Mouse (Mus musculus) forebrain, embryonic 11.5 days (tissue): ENCODE data around the gene Stau1. TPM values are rescaled to one million over a fixed set of nuclear protein-coding genes. Genes with fewer than 3 reads are reported as not detected.

Experiments used
- ATAC-seq: fragments of 200-750 bp; cut with Nextera tagmentation; replicated peaks from 2 replicates; pipeline ENCODE4 v1.8.0; 2017; ENCODE audit warnings: moderate TSS enrichment; ENCODE audit not compliant: low FRiP score
- DNase-seq: peaks from one replicate; pipeline ENCODE4 v3.0.0-alpha.2; 2017; ENCODE audit warnings: low spot score
- H3K27ac ChIP-seq: fragments of 300-500 bp; sonication (generic); 2 replicates; pipeline ENCODE4 v1.5.1; 2014; ENCODE audit warnings: low read depth, low read length
- H3K27me3 ChIP-seq: fragments of 300-500 bp; sonication (generic); 2 replicates; pipeline ENCODE4 v1.6.1; 2014; ENCODE audit warnings: mild to moderate bottlenecking, low read length, mixed read lengths; ENCODE audit not compliant: control insufficient read depth, insufficient read depth
- H3K36me3 ChIP-seq: fragments of 300-500 bp; sonication (generic); 2 replicates; pipeline ENCODE4 v1.6.1; 2014; ENCODE audit warnings: mild to moderate bottlenecking, low read length, moderate library complexity, mixed read lengths; ENCODE audit not compliant: control insufficient read depth, insufficient read depth
- H3K4me1 ChIP-seq: fragments of 300-500 bp; sonication (generic); replicated peaks from 2 replicates; pipeline ENCODE4 v1.6.1; 2014; ENCODE audit warnings: low read length, mixed read lengths; ENCODE audit not compliant: control insufficient read depth, insufficient read depth
- H3K4me2 ChIP-seq: fragments of 300-500 bp; sonication (generic); 2 replicates; pipeline ENCODE4 v1.6.1; 2014; ENCODE audit warnings: low read depth, mild to moderate bottlenecking, low read length, moderate library complexity, mixed read lengths; ENCODE audit not compliant: severe bottlenecking
- H3K4me3 ChIP-seq: fragments of 300-500 bp; sonication (generic); 2 replicates; pipeline ENCODE4 v1.5.1; 2014; ENCODE audit warnings: low read depth, low read length
- H3K9ac ChIP-seq: fragments of 300-500 bp; sonication (generic); 2 replicates; pipeline ENCODE4 v1.6.1; 2014; ENCODE audit warnings: low read length
- H3K9me3 ChIP-seq: fragments of 300-500 bp; sonication (generic); 2 replicates; pipeline ENCODE4 v1.6.1; 2016; ENCODE audit warnings: low read length, mixed read lengths; ENCODE audit not compliant: control insufficient read depth
- WGBS: fragments of 180-500 bp; shearing (Covaris S2); extraction: QIAGEN DNeasy Blood & Tissue Kit; methylation state at CpG from one replicate; pipeline ENCODE4 v1.1.7; 2014; 5-methylcytosine and 5-hydroxymethylcytosine counted together
- polyA plus RNA-seq: library from polyadenylated mRNA; unstranded; fragments of >200 nt; fragmentation: Nextera tagmentation; extraction: Ambion mirVana; gene quantifications from 2 replicates; pipeline ENCODE4 v1.2.1, GENCODE M21; 2014

Stau1 gene
- polyA plus RNA-seq, 1 experiment from 2014 or later: 105 TPM

DNA sequence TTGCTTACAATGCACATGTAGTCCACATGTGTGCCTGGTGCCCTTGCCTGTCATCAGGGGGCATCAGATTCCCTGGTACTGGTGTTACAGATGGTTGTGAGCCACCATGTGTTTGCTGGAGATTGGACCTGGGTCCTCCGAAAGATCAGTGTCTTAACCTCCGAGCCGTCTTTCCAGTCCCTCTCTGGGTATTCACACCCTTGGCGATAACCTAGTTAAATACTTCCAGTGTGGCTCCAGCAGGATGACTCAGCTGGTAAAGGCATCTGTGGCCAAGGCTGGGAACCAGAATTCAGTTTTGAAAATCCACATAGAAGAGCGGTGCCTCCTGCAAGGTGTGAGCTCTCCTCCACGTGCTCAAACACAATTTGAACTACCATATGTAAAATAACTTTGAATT lies 62.2 kb downstream of the Stau1 start:
- 92% methylated on average over 6 of the region's 6 CpGs for WGBS
- Histone ChIP-seq H3K9ac (no peak overlapping the region), H3K4me3 (no peak overlapping the region), H3K27ac (no peak overlapping the region), H3K4me1 (no peaks in the 10 kb centered on the region), H3K4me2 (no peak overlapping the region), H3K9me3 (no peaks in the 10 kb centered on the region), H3K36me3 (peaks cover 8% of the 10 kb centered on the region; the same call in 1 of the 2 replicates), H3K27me3 (no peaks in the 10 kb centered on the region)
- ATAC-seq (no peak), DNase-seq (no peak)

DNA sequence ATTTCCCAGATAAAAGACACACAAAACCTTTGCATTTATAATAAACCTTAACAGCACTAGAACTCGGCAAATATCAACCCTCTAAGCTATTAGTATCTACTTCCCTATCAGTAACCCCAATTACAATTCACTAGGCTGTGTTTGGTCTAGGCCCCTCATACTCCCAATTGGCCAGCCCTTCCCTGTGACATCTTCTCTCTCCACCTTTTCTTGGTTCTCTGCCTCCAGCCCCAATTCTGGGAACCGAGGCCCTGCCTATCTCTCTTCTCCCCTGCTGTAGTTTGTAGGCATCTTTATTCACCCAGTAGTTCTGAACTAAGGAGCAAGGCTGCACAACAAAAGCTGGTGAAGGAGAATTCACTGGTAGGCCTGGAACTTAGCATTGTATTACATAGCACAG lies 72.1 kb downstream of the Stau1 start:
- H3K9me3 ChIP-seq: no peaks in the 10 kb centered on the region
- H3K4me3 ChIP-seq: no peak overlapping the region
- no peaks in the 10 kb centered on the region for H3K27me3 ChIP-seq
- H3K9ac ChIP-seq: no peak overlapping the region
- ATAC-seq (no peak), DNase-seq (no peak)
- WGBS: 93% methylated on average over 2 of the region's 2 CpGs
- H3K4me2 ChIP-seq: no peak overlapping the region
- H3K27ac ChIP-seq: no peak overlapping the region
- H3K36me3 ChIP-seq: peaks cover 11% of the 10 kb centered on the region; the same call in 1 of the 2 replicates
- no peaks in the 10 kb centered on the region for H3K4me1 ChIP-seq

DNA sequence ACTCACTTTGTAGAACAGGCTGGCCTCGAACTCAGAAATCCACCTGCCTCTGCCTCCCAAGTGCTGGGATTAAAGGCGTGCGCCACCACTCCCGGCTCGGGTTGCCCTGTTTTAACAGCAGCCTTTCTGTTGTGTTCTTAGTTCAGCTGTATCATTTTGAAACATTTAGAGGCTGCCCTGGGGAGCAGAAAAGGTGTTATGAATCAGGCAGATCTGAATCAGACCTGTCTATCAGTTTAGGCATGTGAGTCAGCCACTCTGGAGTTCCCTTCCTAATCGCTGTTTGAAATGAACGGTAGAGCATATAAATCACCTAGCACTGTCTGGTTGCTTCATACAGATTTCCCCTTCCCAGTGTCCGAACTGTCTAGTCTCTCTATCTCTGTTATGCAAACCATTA lies 85.6 kb downstream of the Stau1 start:
- no peaks in the 10 kb centered on the region for H3K27me3 ChIP-seq
- DNase-seq: no peak
- peaks cover 6% of the 10 kb centered on the region; the same call in 1 of the 2 replicates for H3K4me1 ChIP-seq
- no peaks in the 10 kb centered on the region for H3K36me3 ChIP-seq
- H3K4me2 ChIP-seq: no peak overlapping the region
- no peak for ATAC-seq
- WGBS: 95% methylated on average over 8 of the region's 8 CpGs
- H3K27ac ChIP-seq: no peak overlapping the region
- H3K9me3 ChIP-seq: no peaks in the 10 kb centered on the region
- no peak overlapping the region for H3K9ac ChIP-seq
- H3K4me3 ChIP-seq: no peak overlapping the region

DNA sequence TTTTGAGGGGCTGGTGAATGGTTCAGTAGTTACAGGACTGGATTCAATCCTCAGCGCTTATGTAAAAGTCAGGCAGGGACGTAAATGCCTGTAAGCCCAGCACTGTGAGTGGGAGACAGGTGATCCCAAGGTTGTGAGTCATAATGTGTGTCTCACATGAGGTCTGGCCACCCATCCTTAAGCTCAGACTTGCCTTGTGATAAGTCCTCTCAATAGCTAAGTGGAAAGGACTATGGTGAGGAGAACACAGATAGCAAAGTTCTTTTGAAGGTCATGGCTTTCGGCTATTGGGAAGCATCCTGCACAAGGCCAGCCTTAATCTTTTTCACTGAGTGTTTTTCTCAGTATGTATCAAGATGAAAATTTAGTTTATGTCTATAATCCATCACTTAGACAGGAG lies 86.4 kb downstream of the Stau1 start:
- ATAC-seq (no peak), DNase-seq (no peak)
- no peak overlapping the region for H3K9ac ChIP-seq
- WGBS: 98% methylated on average over 3 of the region's 3 CpGs
- H3K9me3 ChIP-seq: no peaks in the 10 kb centered on the region
- H3K27me3 ChIP-seq: no peaks in the 10 kb centered on the region
- H3K4me3 ChIP-seq: no peak overlapping the region
- H3K36me3 ChIP-seq: no peaks in the 10 kb centered on the region
- no peak overlapping the region for H3K4me2 ChIP-seq
- H3K4me1 ChIP-seq: peaks cover 6% of the 10 kb centered on the region; the same call in 1 of the 2 replicates
- no peak overlapping the region for H3K27ac ChIP-seq

DNA sequence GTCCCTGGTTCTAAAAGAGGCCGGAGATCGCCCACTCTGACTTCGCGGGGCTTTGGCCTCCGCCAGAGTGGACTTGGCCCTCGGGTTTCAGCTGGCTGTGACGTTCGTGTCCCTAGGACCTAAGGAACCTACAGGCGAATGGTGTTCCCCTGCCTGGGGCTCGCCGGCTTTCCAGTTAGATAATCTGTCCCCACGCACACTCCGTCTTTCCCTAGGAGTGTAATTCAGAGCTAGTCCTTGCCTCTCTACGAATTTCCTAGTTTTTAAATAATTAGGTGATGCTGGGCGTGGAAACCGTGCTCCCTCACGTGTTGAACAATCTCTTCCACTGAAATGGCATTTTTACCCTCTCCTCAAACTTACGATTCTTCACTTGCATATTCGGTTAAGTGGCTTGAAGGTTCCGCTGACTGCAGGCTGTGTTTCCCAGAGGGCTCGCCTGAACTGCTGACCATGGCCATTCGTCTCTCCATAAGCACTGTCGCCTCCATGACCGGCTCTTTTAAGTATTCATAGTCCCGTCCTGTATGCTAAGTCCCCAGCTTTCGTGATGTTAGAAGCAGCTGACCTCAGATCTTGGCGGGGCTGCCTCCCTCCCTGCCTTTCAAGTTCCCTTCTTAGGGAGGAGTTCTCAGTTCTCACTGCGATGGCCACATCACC lies 89.4 kb downstream of the Stau1 start:
- DNase-seq: no peak
- Histone ChIP-seq H3K9me3 (no peaks in the 10 kb centered on the region), H3K4me1 (peaks cover 6% of the 10 kb centered on the region; the same call in 1 of the 2 replicates), H3K36me3 (no peaks in the 10 kb centered on the region), H3K4me2 (peak overlapping the region; percentile 95), H3K4me3 (peak overlapping the region; percentile 90), H3K9ac (peak overlapping the region; percentile 96), H3K27ac (peak overlapping the region; percentile 96), H3K27me3 (no peaks in the 10 kb centered on the region)
- ATAC-seq: no peak; the same call in 1 of the 2 replicates
- 1% methylated on average over 28 of the region's 28 CpGs for WGBS

DNA sequence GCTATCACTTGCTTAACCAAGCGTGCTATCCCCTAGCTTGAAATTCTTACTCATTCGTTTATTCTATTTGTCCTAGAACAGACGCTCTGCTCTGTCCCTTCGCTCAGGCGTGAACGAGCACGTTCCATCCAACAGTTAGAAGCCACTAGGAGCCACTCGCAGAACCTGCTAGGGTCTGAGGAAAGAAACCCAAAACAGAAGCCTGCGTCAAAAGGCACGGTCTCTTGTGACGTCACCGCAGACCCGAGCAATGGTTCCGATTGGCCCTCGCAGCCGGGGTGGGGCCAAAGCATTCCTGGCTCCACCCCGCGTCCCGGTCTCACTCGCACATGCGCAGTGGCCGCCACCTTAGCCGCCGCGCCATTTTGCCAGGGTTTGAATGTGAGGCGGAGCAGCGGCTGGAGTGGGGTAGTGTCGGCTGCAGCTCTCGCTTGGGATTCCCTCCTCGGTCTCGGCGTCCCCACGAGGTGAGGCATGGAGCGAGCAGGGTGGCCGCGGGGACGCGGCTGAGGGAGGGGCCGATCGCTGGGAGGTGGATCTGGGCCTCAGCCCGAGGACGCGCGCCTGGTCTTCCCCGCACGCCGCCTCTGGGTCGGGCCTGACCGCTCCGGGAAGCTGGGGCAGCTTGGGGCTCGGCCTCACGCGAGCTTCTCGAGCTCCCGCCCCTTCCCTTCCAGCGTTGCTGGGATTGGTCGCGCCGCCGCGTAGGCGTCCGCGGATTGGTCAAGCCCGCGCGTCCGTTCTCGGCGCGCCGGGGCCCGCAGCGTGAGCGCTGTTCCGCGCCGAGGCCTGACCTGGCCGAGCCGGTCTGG lies 90.2 kb downstream of the Stau1 start, which contains the start of gene Cse1l:
Cse1l (plus strand) TSS at position 330 of the 812 bp plus-strand sequence.
- WGBS: under 1% methylated on average over 80 of the region's 80 CpGs
- H3K27me3 ChIP-seq: no peaks in the 10 kb centered on the region
- peak within 1 kb of the TSS; percentile 95 for H3K4me2 ChIP-seq
- peak within 1 kb of the TSS; percentile 96 for H3K27ac ChIP-seq
- H3K9ac ChIP-seq: peak within 1 kb of the TSS; percentile 96
- H3K4me3 ChIP-seq: peak within 1 kb of the TSS; percentile 90
- peaks cover 6% of the 10 kb centered on the region; the same call in 1 of the 2 replicates for H3K4me1 ChIP-seq
- no peaks in the 10 kb centered on the region for H3K9me3 ChIP-seq
- DNase-seq: peak; percentile 100
- no peaks in the 10 kb centered on the region for H3K36me3 ChIP-seq
- peak; percentile 97 for ATAC-seq

DNA sequence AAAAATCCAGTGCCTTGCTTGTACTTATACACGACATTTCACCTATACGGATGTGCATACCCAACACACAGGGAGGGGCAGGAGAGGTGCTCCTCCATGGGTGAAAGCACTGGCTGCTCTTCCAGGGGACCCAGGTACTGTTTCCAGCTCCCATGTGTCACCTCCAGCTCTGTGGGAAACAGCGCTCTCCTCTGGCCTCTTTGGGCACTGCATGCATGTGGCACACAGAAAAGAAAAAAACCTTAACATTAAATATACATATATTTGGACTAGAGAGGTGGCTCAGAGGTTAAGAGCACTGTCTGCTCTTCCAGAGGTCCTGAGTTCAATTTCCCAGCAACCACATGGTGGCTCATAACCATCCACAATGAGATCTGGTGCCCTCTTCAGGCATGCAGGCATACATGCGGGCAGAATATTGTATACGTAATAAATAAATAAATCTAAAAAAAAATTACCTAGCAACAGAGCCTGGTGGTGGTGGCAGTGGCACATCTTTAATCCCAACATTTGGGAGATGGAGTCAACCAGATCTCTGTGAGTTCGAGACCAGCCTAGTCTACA lies 92.3 kb downstream of the Stau1 start:
- Histone ChIP-seq H3K4me2 (no peak overlapping the region), H3K9ac (no peak overlapping the region), H3K4me1 (peaks cover 6% of the 10 kb centered on the region; the same call in 1 of the 2 replicates), H3K4me3 (no peak overlapping the region), H3K27ac (no peak overlapping the region), H3K36me3 (no peaks in the 10 kb centered on the region), H3K27me3 (no peaks in the 10 kb centered on the region), H3K9me3 (no peaks in the 10 kb centered on the region)
- DNase-seq: no peak
- WGBS: 92% methylated on average over 6 of the region's 6 CpGs
- no peak for ATAC-seq

DNA sequence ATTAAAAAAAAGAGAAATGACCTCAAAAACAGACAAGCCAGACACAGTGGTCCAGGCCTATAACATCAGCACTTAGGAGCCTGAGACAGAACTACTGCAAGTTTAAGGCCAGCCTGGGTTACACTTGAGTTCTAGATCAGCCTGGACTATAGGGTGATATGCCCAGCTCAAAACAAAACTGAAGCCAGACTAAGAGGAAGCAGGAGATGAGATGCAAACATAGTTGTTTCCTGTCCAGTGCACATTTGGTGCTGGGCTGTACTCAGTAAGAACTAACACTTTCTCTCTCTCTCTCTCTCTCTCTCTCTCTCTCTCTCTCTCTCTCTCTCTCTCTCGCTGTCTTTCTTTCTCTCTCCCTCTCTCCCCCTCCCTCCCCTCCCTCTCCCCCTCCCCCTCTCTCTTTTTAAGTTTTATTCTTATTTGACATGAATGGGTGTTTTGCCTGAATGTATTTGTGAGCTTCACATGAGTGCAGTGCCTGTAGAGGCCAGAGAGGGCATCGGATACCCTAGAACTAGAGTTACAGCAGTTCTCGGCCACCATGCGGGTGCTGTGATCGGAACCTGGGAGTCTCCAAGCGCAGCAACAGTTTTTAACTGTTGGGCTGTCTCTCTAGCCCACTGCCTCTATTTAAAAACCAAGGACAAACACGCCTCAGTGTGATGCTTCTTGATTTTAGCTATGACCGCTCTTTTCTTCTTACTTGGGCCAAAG lies 95.2 kb downstream of the Stau1 start:
- H3K27me3 ChIP-seq: no peaks in the 10 kb centered on the region
- DNase-seq (no peak), ATAC-seq (no peak)
- H3K36me3 ChIP-seq: no peaks in the 10 kb centered on the region
- no peak overlapping the region for H3K4me2 ChIP-seq
- H3K27ac ChIP-seq: no peak overlapping the region
- H3K4me1 ChIP-seq: no peaks in the 10 kb centered on the region
- WGBS: 86% methylated on average over 8 of the region's 8 CpGs
- H3K4me3 ChIP-seq: no peak overlapping the region
- H3K9ac ChIP-seq: no peak overlapping the region
- no peaks in the 10 kb centered on the region for H3K9me3 ChIP-seq
